Comparison of ENCODE assay signal across 17 mouse cellular contexts in genomic region chr16:21724261-21724660, GRCm38 (mm10). TPM values are rescaled to one million over a fixed set of nuclear protein-coding genes. Genes with fewer than 3 reads are reported as not detected.
DNase-seq lines count a peak whose midpoint lies in the region; ATAC-seq lines count a peak whose summit lies in the region.
"Had no signal": no experiment of that assay in that cellular context is flagged by ENCODE, and none has a peak within 500 bp of the region (broad histone marks: within the 10 kb centered on the region; RNA-seq: fewer than 3 reads in every experiment).

No protein-coding gene starts in this region.

- ATAC-seq in frontal cortex, adult (ENCODE audit: low TSS enrichment) = peak; percentile 50
- ATAC-seq: activated CD4-positive, CD25-positive, alpha-beta regulatory T cell, adult 4 months; forebrain, embryonic 15.5 days had no signal

- no peak for DNase-seq in frontal cortex, postnatal 14 days (ENCODE audit: low spot score in 2 of 2)
- DNase-seq in layer of hippocampus, adult 9-11 months = peak; percentile 68
- no peak for DNase-seq in layer of hippocampus, postnatal 10 days (ENCODE audit: low spot score in 2 of 2)
- DNase-seq in right cerebral cortex, adult 18-20 months = peak; percentile 17
- DNase-seq in right cerebral cortex, postnatal 25 days = no peak
- DNase-seq: adrenal gland, adult 8-10 months; adrenal gland, postnatal 25 days; cerebellum, adult 11 months; cerebellum, adult 2 months; cerebellum, adult 9-11 months; cerebellum, postnatal 25 days; gastrocnemius, adult 2 months; gastrocnemius, postnatal 14 days; heart, adult 11 months had no signal

RNA-seq across cellular contexts. Expression of gene 2510009E07Rik, which starts 29.8 kb away (rescaled TPM):
- 10 to 100 TPM; 65.8 to 70.8 TPM for total RNA-seq in layer of hippocampus, postnatal 10 days (2021)

Comparison
In these comparisons a context has a peak if more than half of its experiments do, and no peak if none do; other contexts are left out.
1. DNase-seq: peak in layer of hippocampus, adult 9-11 months (single experiment) and right cerebral cortex, adult 18-20 months (single experiment); none in frontal cortex, postnatal 14 days (0 of 2), layer of hippocampus, postnatal 10 days (0 of 2) and right cerebral cortex, postnatal 25 days (single experiment).